Comparison of ENCODE assay signal across 8 mouse cellular contexts in the genomic region with DNA sequence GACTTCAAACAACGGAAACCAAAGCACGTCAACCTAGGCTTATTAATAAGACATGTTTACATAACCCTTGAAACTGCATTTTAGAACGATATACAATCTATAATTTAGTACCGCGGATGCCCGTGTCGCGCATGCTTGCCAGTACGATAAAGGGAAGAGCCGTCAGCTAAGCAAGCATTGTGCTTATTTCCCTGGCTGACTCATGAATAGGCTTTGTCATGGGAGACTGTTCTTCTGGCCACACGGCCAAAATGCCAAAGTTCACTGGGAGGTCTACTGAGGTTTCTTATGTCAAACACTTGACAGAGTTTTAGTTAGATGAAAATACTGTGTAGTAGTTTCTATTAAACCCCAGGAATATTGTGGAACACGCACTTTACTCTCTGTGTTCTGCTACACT. TPM values are rescaled to one million over a fixed set of nuclear protein-coding genes. Genes with fewer than 3 reads are reported as not detected.
DNase-seq lines count a peak whose midpoint lies in the region; ATAC-seq and TF ChIP-seq lines count a peak whose summit lies in the region.

No protein-coding gene starts in this region.

- peak overlapping the region; percentile 86; the same call in 1 of the 2 replicates for H3K4me2 ChIP-seq in embryonic facial prominence, embryonic 13.5 days
- peak overlapping the region; percentile 74 for H3K4me2 ChIP-seq in intestine, embryonic 14.5 days (ENCODE audit: low read length)
- peak overlapping the region; percentile 68; the same call in 1 of the 2 replicates for H3K4me2 ChIP-seq in lung, postnatal 0 days (replicated peaks; ENCODE audit: low read depth, low read length)
- H3K4me2 ChIP-seq in neural tube, embryonic 15.5 days = peak overlapping the region; percentile 75

- H3K36me3 ChIP-seq in thymus, adult 2 months (ENCODE audit: control insufficient read depth, insufficient read depth, low read length) = no peaks in the 10 kb centered on the region
- no peaks in the 10 kb centered on the region for H3K36me3 ChIP-seq in embryonic facial prominence, embryonic 13.5 days
- no peaks in the 10 kb centered on the region for H3K36me3 ChIP-seq in intestine, embryonic 14.5 days (ENCODE audit: control insufficient read depth, insufficient read depth, low read length)
- no peaks in the 10 kb centered on the region for H3K36me3 ChIP-seq in lung, postnatal 0 days (ENCODE audit: insufficient read depth, low read length)
- H3K36me3 ChIP-seq in neural tube, embryonic 15.5 days = no peaks in the 10 kb centered on the region

- TF ChIP-seq CTCF in thymus, adult 2 months (IDR thresholded peaks at IDR 0.05; ENCODE audit: borderline replicate concordance, control insufficient read depth, extremely low read depth, insufficient read depth, low read length, poor library complexity) = no peak
- no peak for TF ChIP-seq CTCF in lung, postnatal 0 days (IDR thresholded peaks at IDR 0.05)

- H3K27me3 ChIP-seq in thymus, adult 2 months (ENCODE audit: control insufficient read depth, insufficient read depth, low read length) = no peaks in the 10 kb centered on the region
- H3K27me3 ChIP-seq in embryonic facial prominence, embryonic 13.5 days = no peaks in the 10 kb centered on the region
- H3K27me3 ChIP-seq in intestine, embryonic 14.5 days (replicated peaks; ENCODE audit: control insufficient read depth, insufficient read depth, low read length) = no peaks in the 10 kb centered on the region
- no peaks in the 10 kb centered on the region for H3K27me3 ChIP-seq in lung, postnatal 0 days (replicated peaks; ENCODE audit: insufficient read depth, low read length)
- no peaks in the 10 kb centered on the region for H3K27me3 ChIP-seq in neural tube, embryonic 15.5 days (replicated peaks)

- intact Hi-C loops in left cerebral cortex, postnatal 10 days (cut with DNase I) = no loop called here

- H3K9me3 ChIP-seq in embryonic facial prominence, embryonic 13.5 days = no peaks in the 10 kb centered on the region
- no peaks in the 10 kb centered on the region for H3K9me3 ChIP-seq in intestine, embryonic 14.5 days (ENCODE audit: control insufficient read depth, low read length)
- no peaks in the 10 kb centered on the region for H3K9me3 ChIP-seq in lung, postnatal 0 days (ENCODE audit: low read length)
- no peaks in the 10 kb centered on the region for H3K9me3 ChIP-seq in neural tube, embryonic 15.5 days (replicated peaks)

- TF ChIP-seq EP300 in lung, postnatal 0 days (IDR thresholded peaks at IDR 0.05) = peak; percentile 82

- DNase-seq in thymus, adult 2 months = peak; percentile 37
- DNase-seq in thymus, postnatal 0 days (ENCODE audit: low spot score) = no peak
- no peak for DNase-seq in intestine, embryonic 14.5 days (ENCODE audit: low spot score)
- DNase-seq in lung, postnatal 0 days (ENCODE audit: low spot score) = peak; percentile 88
- no peak for DNase-seq in cerebellum, postnatal 4 days (ENCODE audit: low spot score in 2 of 2)
- no peak for DNase-seq in left cerebral cortex, postnatal 10 days (ENCODE audit: extremely low spot score in 1 of 2, low spot score in 2 of 2)

- H3K9ac ChIP-seq in embryonic facial prominence, embryonic 13.5 days = no peak overlapping the region
- no peak overlapping the region for H3K9ac ChIP-seq in intestine, embryonic 14.5 days (ENCODE audit: low read length)
- H3K9ac ChIP-seq in lung, postnatal 0 days (replicated peaks; ENCODE audit: low read depth) = no peak overlapping the region
- no peak overlapping the region for H3K9ac ChIP-seq in neural tube, embryonic 15.5 days (replicated peaks)

- TF ChIP-seq POLR2A in thymus, adult 2 months (IDR thresholded peaks at IDR 0.05; ENCODE audit: control insufficient read depth, extremely low read depth, insufficient read depth, low read length, poor library complexity) = no peak

- peak overlapping the region; percentile 94 for H3K27ac ChIP-seq in thymus, adult 2 months (ENCODE audit: control insufficient read depth, insufficient read depth, low read length)
- H3K27ac ChIP-seq in embryonic facial prominence, embryonic 13.5 days = no peak overlapping the region
- peak overlapping the region; percentile 93 for H3K27ac ChIP-seq in intestine, embryonic 14.5 days (ENCODE audit: low read depth)
- H3K27ac ChIP-seq in lung, postnatal 0 days (ENCODE audit: low read length) = peak overlapping the region; percentile 97
- 0 out of 2 replicates have a peak overlapping the region, but pooled peaks have one; percentile 81 for H3K27ac ChIP-seq in neural tube, embryonic 15.5 days (replicated peaks)

- no peak overlapping the region for H3K4me3 ChIP-seq in thymus, adult 2 months (ENCODE audit: control insufficient read depth, insufficient read depth, low read length)
- H3K4me3 ChIP-seq in embryonic facial prominence, embryonic 13.5 days = no peak overlapping the region
- peak overlapping the region; percentile 48 for H3K4me3 ChIP-seq in intestine, embryonic 14.5 days (ENCODE audit: low read depth, low read length)
- H3K4me3 ChIP-seq in lung, postnatal 0 days (ENCODE audit: low read depth, low read length) = no peak overlapping the region
- peak overlapping the region; percentile 52; the same call in 1 of the 2 replicates for H3K4me3 ChIP-seq in neural tube, embryonic 15.5 days (replicated peaks)

- H3K4me1 ChIP-seq in thymus, adult 2 months (replicated peaks; ENCODE audit: control insufficient read depth, insufficient read depth, low read length) = peaks cover 17% of the 10 kb centered on the region
- peaks cover 8% of the 10 kb centered on the region for H3K4me1 ChIP-seq in embryonic facial prominence, embryonic 13.5 days
- peaks cover 12% of the 10 kb centered on the region for H3K4me1 ChIP-seq in intestine, embryonic 14.5 days (replicated peaks; ENCODE audit: control insufficient read depth, insufficient read depth, low read length)
- H3K4me1 ChIP-seq in lung, postnatal 0 days (ENCODE audit: insufficient read depth, low read depth, low read length) = peaks cover 2% of the 10 kb centered on the region; the same call in 1 of the 2 replicates
- peaks cover 19% of the 10 kb centered on the region for H3K4me1 ChIP-seq in neural tube, embryonic 15.5 days

- ATAC-seq in embryonic facial prominence, embryonic 13.5 days (ENCODE audit: insufficient number of reproducible peaks, insufficient read depth, low FRiP score, low TSS enrichment, low read depth) = no peak
- no peak; the same call in 1 of the 2 replicates for ATAC-seq in intestine, embryonic 14.5 days (replicated peaks; ENCODE audit: low FRiP score, low TSS enrichment, low read depth)
- ATAC-seq in lung, postnatal 0 days = peak; percentile 64
- ATAC-seq in neural tube, embryonic 15.5 days (ENCODE audit: low FRiP score) = no peak

- 32% methylated on average over 12 of the region's 12 CpGs for WGBS in thymus, adult 2 months
- 61% methylated on average over 12 of the region's 12 CpGs for WGBS in embryonic facial prominence, embryonic 13.5 days
- 22% methylated on average over 12 of the region's 12 CpGs for WGBS in intestine, embryonic 14.5 days
- 13% methylated on average over 12 of the region's 12 CpGs for WGBS in lung, postnatal 0 days
- WGBS in neural tube, embryonic 15.5 days = 27% methylated on average over 12 of the region's 12 CpGs

RNA-seq across cellular contexts. Expression of a gene that starts 17.8 kb away (rescaled TPM):
- 26.4 and 32.0 TPM in 2 replicates for polyA plus RNA-seq in thymus, adult 2 months (2012; rRNA removed)
- polyA plus RNA-seq in thymus, postnatal 0 days (2015; fragmentation: Nextera tagmentation; extraction: Ambion mirVana) = 13.1 and 14.5 TPM in 2 replicates
- polyA plus RNA-seq in embryonic facial prominence, embryonic 13.5 days (2015; fragmentation: Nextera tagmentation; extraction: Ambion mirVana) = 7.3 and 7.7 TPM in 2 replicates
- polyA plus RNA-seq in intestine, embryonic 14.5 days (2014; fragmentation: Nextera tagmentation; extraction: Ambion mirVana) = 7.1 and 7.2 TPM in 2 replicates
- 4.5 and 6.2 TPM in 2 replicates for polyA plus RNA-seq in lung, postnatal 0 days (2015; fragmentation: Nextera tagmentation; extraction: Ambion mirVana)
- 10.4 and 11.7 TPM in 2 replicates for polyA plus RNA-seq in neural tube, embryonic 15.5 days (2015; fragmentation: Nextera tagmentation; extraction: Ambion mirVana)
- 100 to 1,000 TPM; 277 to 292 TPM for total RNA-seq in left cerebral cortex, postnatal 10 days (2021)

Comparison
In these comparisons a context has a peak if more than half of its experiments do, and no peak if none do; other contexts are left out.
1. DNase-seq: peak in thymus, adult 2 months (single experiment) and lung, postnatal 0 days (single experiment); none in thymus, postnatal 0 days (single experiment), intestine, embryonic 14.5 days (single experiment), cerebellum, postnatal 4 days (0 of 2) and left cerebral cortex, postnatal 10 days (0 of 2).
2. H3K4me3 ChIP-seq: peak in intestine, embryonic 14.5 days (single experiment) and neural tube, embryonic 15.5 days (single experiment); none in thymus, adult 2 months (single experiment), embryonic facial prominence, embryonic 13.5 days (single experiment) and lung, postnatal 0 days (single experiment).
3. Peak in every context shown above with its lines, with median percentiles within 50 percentile points of each other: H3K4me2 ChIP-seq.